Comparison of ENCODE assay signal across 11 mouse cellular contexts in the genomic region with DNA sequence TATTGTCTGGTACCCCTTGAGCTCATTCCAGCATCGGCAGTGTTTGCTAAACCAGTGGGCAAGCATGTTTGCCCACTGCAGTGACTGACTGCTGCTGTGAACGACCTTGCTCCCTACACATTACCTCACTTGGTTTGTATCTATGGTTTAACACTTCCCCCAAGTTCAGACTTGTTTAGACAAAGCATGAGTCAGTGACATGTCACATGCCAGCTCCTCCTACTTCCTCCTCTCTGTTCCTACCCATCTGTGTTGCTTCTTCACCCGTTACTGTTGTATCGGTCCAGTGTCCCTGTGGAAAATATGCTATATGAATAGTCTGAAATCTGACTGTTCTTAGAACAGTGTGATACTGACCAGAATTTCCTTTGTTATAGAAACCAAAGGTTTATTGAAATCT. TPM values are rescaled to one million over a fixed set of nuclear protein-coding genes. Genes with fewer than 3 reads are reported as not detected.
DNase-seq lines count a peak whose midpoint lies in the region; ATAC-seq and TF ChIP-seq lines count a peak whose summit lies in the region.
"Had no signal": no experiment of that assay in that cellular context is flagged by ENCODE, and none has a peak within 500 bp of the region (broad histone marks: within the 10 kb centered on the region; RNA-seq: fewer than 3 reads in every experiment).

No protein-coding gene starts in this region.

- H3K9me3 ChIP-seq in forebrain, embryonic 11.5 days (ENCODE audit: control insufficient read depth, low read length) = no peaks in the 10 kb centered on the region
- no peaks in the 10 kb centered on the region for H3K9me3 ChIP-seq in forebrain, embryonic 15.5 days
- H3K9me3 ChIP-seq in forebrain, postnatal 0 days (ENCODE audit: low read length) = no peaks in the 10 kb centered on the region
- H3K9me3 ChIP-seq: limb, embryonic 13.5 days had no signal

- H3K27me3 ChIP-seq in forebrain, embryonic 11.5 days (ENCODE audit: control insufficient read depth, insufficient read depth, low read length) = no peaks in the 10 kb centered on the region
- H3K27me3 ChIP-seq in forebrain, embryonic 15.5 days = no peaks in the 10 kb centered on the region
- no peaks in the 10 kb centered on the region for H3K27me3 ChIP-seq in forebrain, postnatal 0 days (ENCODE audit: insufficient read depth, low read length)
- H3K27me3 ChIP-seq: limb, embryonic 13.5 days had no signal

- no peak for DNase-seq in forebrain, embryonic 11.5 days (ENCODE audit: low spot score)
- peak; percentile 84 for DNase-seq in 3T3-L1 (ENCODE audit: low read depth, low spot score)
- peak; percentile 28 for DNase-seq in lung, postnatal 14 days
- no peak for DNase-seq in testis, postnatal 10 days (ENCODE audit: low spot score)
- no peak for DNase-seq in forebrain, postnatal 0 days
- no peak for DNase-seq in adrenal gland, postnatal 25 days
- DNase-seq: cerebellum, adult 18-20 months; right cerebral cortex, postnatal 4 days had no signal

- H3K4me2 ChIP-seq in forebrain, embryonic 11.5 days (ENCODE audit: low read depth, low read length, severe bottlenecking) = no peak overlapping the region
- H3K4me2 ChIP-seq in forebrain, embryonic 15.5 days (replicated peaks) = no peak overlapping the region
- H3K4me2 ChIP-seq in forebrain, postnatal 0 days (ENCODE audit: low read depth) = no peak overlapping the region
- H3K4me2 ChIP-seq: limb, embryonic 13.5 days had no signal

- no peaks in the 10 kb centered on the region; the same call in 1 of the 2 replicates for H3K36me3 ChIP-seq in forebrain, embryonic 11.5 days (ENCODE audit: control insufficient read depth, insufficient read depth, low read length)
- H3K36me3 ChIP-seq in forebrain, embryonic 15.5 days = peaks cover 8% of the 10 kb centered on the region
- H3K36me3 ChIP-seq in forebrain, postnatal 0 days (ENCODE audit: insufficient read depth) = peaks cover 12% of the 10 kb centered on the region

- H3K4me3 ChIP-seq in forebrain, embryonic 11.5 days (ENCODE audit: low read depth, low read length) = no peak overlapping the region
- H3K4me3 ChIP-seq in forebrain, embryonic 15.5 days = no peak overlapping the region
- H3K4me3 ChIP-seq in forebrain, postnatal 0 days (ENCODE audit: low read depth, low read length) = no peak overlapping the region
- H3K4me3 ChIP-seq: limb, embryonic 13.5 days had no signal

- H3K4me1 ChIP-seq in forebrain, embryonic 11.5 days (replicated peaks; ENCODE audit: control insufficient read depth, insufficient read depth, low read length) = no peaks in the 10 kb centered on the region
- H3K4me1 ChIP-seq in forebrain, embryonic 15.5 days = no peaks in the 10 kb centered on the region
- no peaks in the 10 kb centered on the region for H3K4me1 ChIP-seq in forebrain, postnatal 0 days (ENCODE audit: insufficient read depth)
- H3K4me1 ChIP-seq: limb, embryonic 13.5 days had no signal

- H3K27ac ChIP-seq in forebrain, embryonic 11.5 days (ENCODE audit: low read depth, low read length) = no peak overlapping the region
- no peak overlapping the region for H3K27ac ChIP-seq in forebrain, embryonic 15.5 days (replicated peaks)
- H3K27ac ChIP-seq in forebrain, postnatal 0 days (ENCODE audit: low read depth, low read length) = no peak overlapping the region
- H3K27ac ChIP-seq: limb, embryonic 13.5 days had no signal

- TF ChIP-seq CTCF in forebrain, postnatal 0 days (IDR thresholded peaks at IDR 0.05; ENCODE audit: low read depth) = no peak

- WGBS in forebrain, embryonic 11.5 days = 81% methylated on average over 4 of the region's 4 CpGs
- WGBS in forebrain, embryonic 15.5 days = 82% methylated on average over 4 of the region's 4 CpGs
- 83% methylated on average over 4 of the region's 4 CpGs for WGBS in forebrain, postnatal 0 days

- peak; percentile 30; the same call in 1 of the 2 replicates for ATAC-seq in forebrain, embryonic 11.5 days (replicated peaks; ENCODE audit: low FRiP score)
- no peak for ATAC-seq in forebrain, embryonic 15.5 days (replicated peaks)
- peak; percentile 87 for ATAC-seq in granulocyte monocyte progenitor cell, adult 5-6 weeks (replicated peaks; ENCODE audit: poor library complexity, severe bottlenecking)
- ATAC-seq in forebrain, postnatal 0 days = no peak

- no peak overlapping the region for H3K9ac ChIP-seq in forebrain, embryonic 11.5 days (ENCODE audit: low read length)
- H3K9ac ChIP-seq in forebrain, embryonic 15.5 days (replicated peaks) = no peak overlapping the region
- no peak overlapping the region for H3K9ac ChIP-seq in forebrain, postnatal 0 days
- H3K9ac ChIP-seq: limb, embryonic 13.5 days had no signal

RNA-seq across cellular contexts. Expression of a gene that starts 44.8 kb away (rescaled TPM):
- 59.7 and 62.3 TPM in 2 replicates for polyA plus RNA-seq in forebrain, embryonic 11.5 days (2014; fragmentation: Nextera tagmentation; extraction: Ambion mirVana)
- polyA plus RNA-seq in forebrain, embryonic 15.5 days (2015; fragmentation: Nextera tagmentation; extraction: Ambion mirVana) = 49.2 and 53.2 TPM in 2 replicates
- total RNA-seq in granulocyte monocyte progenitor cell, adult 5-6 weeks (2014; fragmentation: Nextera tagmentation) = 76.6 and 78.8 TPM in 2 replicates
- 124 and 141 TPM in 2 replicates for total RNA-seq in granulocyte monocyte progenitor cell, adult 5-6 weeks (2017)
- total RNA-seq in forebrain, postnatal 0 days (2014; rRNA removed) = 191 and 216 TPM in 2 replicates
- polyA plus RNA-seq in forebrain, postnatal 0 days (2015; fragmentation: Nextera tagmentation; extraction: Ambion mirVana) = 41.1 and 46.1 TPM in 2 replicates
- 113 and 114 TPM in 2 replicates for total RNA-seq in adrenal gland, postnatal 25 days (2021)

RNA-seq across cellular contexts. Expression of a gene that starts 56.0 kb away (rescaled TPM):
- polyA plus RNA-seq in forebrain, embryonic 11.5 days (2014; fragmentation: Nextera tagmentation; extraction: Ambion mirVana) = 65.3 and 74.7 TPM in 2 replicates
- polyA plus RNA-seq in forebrain, embryonic 15.5 days (2015; fragmentation: Nextera tagmentation; extraction: Ambion mirVana) = 148 and 160 TPM in 2 replicates
- 58.1 and 68.6 TPM in 2 replicates for total RNA-seq in granulocyte monocyte progenitor cell, adult 5-6 weeks (2014; fragmentation: Nextera tagmentation)
- total RNA-seq in granulocyte monocyte progenitor cell, adult 5-6 weeks (2017) = 89.1 and 106 TPM in 2 replicates
- total RNA-seq in forebrain, postnatal 0 days (2014; rRNA removed) = 244 and 280 TPM in 2 replicates
- polyA plus RNA-seq in forebrain, postnatal 0 days (2015; fragmentation: Nextera tagmentation; extraction: Ambion mirVana) = 244 and 246 TPM in 2 replicates
- 453 and 521 TPM in 2 replicates for total RNA-seq in adrenal gland, postnatal 25 days (2021)

RNA-seq across cellular contexts. Expression of a gene that starts 59.6 kb away (rescaled TPM):
- 1.0 and 1.3 TPM in 2 replicates for polyA plus RNA-seq in forebrain, embryonic 11.5 days (2014; fragmentation: Nextera tagmentation; extraction: Ambion mirVana)
- polyA plus RNA-seq in forebrain, embryonic 15.5 days (2015; fragmentation: Nextera tagmentation; extraction: Ambion mirVana) = 0.29 and 0.41 TPM in 2 replicates
- total RNA-seq in granulocyte monocyte progenitor cell, adult 5-6 weeks (2014; fragmentation: Nextera tagmentation) = 105 and 129 TPM in 2 replicates
- 77.1 and 79.8 TPM in 2 replicates for total RNA-seq in granulocyte monocyte progenitor cell, adult 5-6 weeks (2017)
- 0.46 and 2.0 TPM in 2 replicates for total RNA-seq in forebrain, postnatal 0 days (2014; rRNA removed)
- 0.19 and 0.25 TPM in 2 replicates for polyA plus RNA-seq in forebrain, postnatal 0 days (2015; fragmentation: Nextera tagmentation; extraction: Ambion mirVana)
- total RNA-seq in adrenal gland, postnatal 25 days (2021) = 0.58 and 1.0 TPM in 2 replicates

Comparison
In these comparisons a context has a peak if more than half of its experiments do, and no peak if none do; other contexts are left out.
1. ATAC-seq: peak in forebrain, embryonic 11.5 days (single experiment) and granulocyte monocyte progenitor cell, adult 5-6 weeks (single experiment); none in forebrain, embryonic 15.5 days (single experiment) and forebrain, postnatal 0 days (single experiment).
2. DNase-seq: peak in 3T3-L1 (single experiment) and lung, postnatal 14 days (single experiment); none in forebrain, embryonic 11.5 days (single experiment), testis, postnatal 10 days (single experiment), forebrain, postnatal 0 days (single experiment) and adrenal gland, postnatal 25 days (single experiment).
3. RNA of a gene that starts 59.6 kb away (total RNA-seq): 77.1 to 129 TPM in granulocyte monocyte progenitor cell, adult 5-6 weeks; 0.46 to 2.0 TPM in forebrain, postnatal 0 days and 0.58 to 1.0 TPM in adrenal gland, postnatal 25 days; every median in the first group is over 10 times any median in the second.